Mouse (Mus musculus): ENCODE measurements around the gene Rad9b. TPM values are rescaled to one million over a fixed set of nuclear protein-coding genes. Genes with fewer than 3 reads are reported as not detected.
"Not testable (repeated sequence)": the region's sequence is repeated elsewhere in the genome, so short reads cannot be mapped to it uniquely, and the experiment has no call there.

The Rad9b gene
- polyA plus RNA-seq, 1 experiment from 2014 or later: 16.2 TPM

GRCm38 (mm10) chr5:122318976-122319375 lies 35.1 kb downstream of the Rad9b start:
- H3K4me3 ChIP-seq (replicated peaks; ENCODE audit: low read length); H3K27ac ChIP-seq; H3K27me3 ChIP-seq (ENCODE audit: control insufficient read depth, insufficient read depth, low read length); DNase-seq (ENCODE audit: low spot score); H3K4me2 ChIP-seq (replicated peaks); H3K9me3 ChIP-seq (ENCODE audit: control insufficient read depth, low read length); H3K4me1 ChIP-seq (replicated peaks; ENCODE audit: control insufficient read depth, insufficient read depth, low read length); ATAC-seq (ENCODE audit: low FRiP score); H3K9ac ChIP-seq: not testable (repeated sequence)
- 75% methylated on average over 3 of the region's 3 CpGs for WGBS
- H3K36me3 ChIP-seq (replicated peaks; ENCODE audit: control insufficient read depth, insufficient read depth): peaks cover 42% of the 10 kb centered on the region

GRCm38 (mm10) chr5:122318100-122318499 lies 35.9 kb downstream of the Rad9b start:
- Histone ChIP-seq H3K4me3 (replicated peaks; ENCODE audit: low read length) (no peak overlapping the region), H3K27ac (no peak overlapping the region), H3K4me1 (replicated peaks; ENCODE audit: control insufficient read depth, insufficient read depth, low read length) (no peaks in the 10 kb centered on the region), H3K4me2 (replicated peaks) (no peak overlapping the region), H3K36me3 (replicated peaks; ENCODE audit: control insufficient read depth, insufficient read depth) (peaks cover 43% of the 10 kb centered on the region), H3K9ac (no peak overlapping the region), H3K27me3 (ENCODE audit: control insufficient read depth, insufficient read depth, low read length) (no peaks in the 10 kb centered on the region), H3K9me3 (ENCODE audit: control insufficient read depth, low read length) (no peaks in the 10 kb centered on the region)
- DNase-seq (ENCODE audit: low spot score) (no peak), ATAC-seq (ENCODE audit: low FRiP score) (no peak)
- WGBS: 73% methylated on average over 3 of the region's 3 CpGs

DNA sequence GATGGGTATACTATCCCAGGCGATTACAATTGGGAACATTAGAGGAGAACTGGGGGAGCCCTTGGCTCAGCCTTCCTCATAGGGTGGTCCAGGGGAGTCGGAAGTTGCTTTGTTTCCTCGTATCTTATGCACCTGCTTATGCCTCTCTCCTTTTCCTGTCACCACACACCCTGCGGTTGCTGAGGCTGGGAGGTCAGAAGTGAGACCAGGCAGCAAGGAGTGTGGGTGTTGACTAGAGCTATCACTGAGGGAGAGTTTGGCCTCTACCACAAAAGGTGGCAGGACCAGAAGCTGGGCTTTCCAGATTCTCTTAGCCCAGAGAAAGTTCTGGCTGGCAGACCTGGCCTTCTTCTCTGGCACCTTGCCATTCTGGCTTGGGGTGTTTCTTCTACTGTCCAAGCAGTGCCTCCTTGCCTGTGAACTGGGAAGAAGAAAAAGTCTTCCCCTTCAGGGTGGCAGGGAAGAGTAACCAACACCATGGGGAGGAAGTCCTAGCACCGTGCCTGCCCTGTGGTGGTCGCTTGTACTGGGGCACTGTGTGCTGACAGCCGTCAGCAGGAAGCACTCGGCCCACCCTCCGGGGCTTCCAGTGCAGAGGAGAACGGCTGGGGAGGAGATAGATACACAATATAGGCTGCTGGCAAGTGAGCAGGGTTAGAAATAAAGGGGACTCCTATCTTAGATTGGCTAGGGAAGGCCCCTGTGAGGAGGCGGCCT lies 36.5 kb downstream of the Rad9b start:
- Histone ChIP-seq H3K4me2 (replicated peaks) (no peak overlapping the region), H3K4me3 (replicated peaks; ENCODE audit: low read length) (no peak overlapping the region), H3K36me3 (replicated peaks; ENCODE audit: control insufficient read depth, insufficient read depth) (peaks cover 43% of the 10 kb centered on the region), H3K9me3 (ENCODE audit: control insufficient read depth, low read length) (no peaks in the 10 kb centered on the region), H3K27ac (no peak overlapping the region), H3K9ac (no peak overlapping the region), H3K4me1 (replicated peaks; ENCODE audit: control insufficient read depth, insufficient read depth, low read length) (no peaks in the 10 kb centered on the region), H3K27me3 (ENCODE audit: control insufficient read depth, insufficient read depth, low read length) (no peaks in the 10 kb centered on the region)
- DNase-seq (ENCODE audit: low spot score) (no peak), ATAC-seq (ENCODE audit: low FRiP score) (no peak)
- WGBS: 79% methylated on average over 11 of the region's 11 CpGs

DNA sequence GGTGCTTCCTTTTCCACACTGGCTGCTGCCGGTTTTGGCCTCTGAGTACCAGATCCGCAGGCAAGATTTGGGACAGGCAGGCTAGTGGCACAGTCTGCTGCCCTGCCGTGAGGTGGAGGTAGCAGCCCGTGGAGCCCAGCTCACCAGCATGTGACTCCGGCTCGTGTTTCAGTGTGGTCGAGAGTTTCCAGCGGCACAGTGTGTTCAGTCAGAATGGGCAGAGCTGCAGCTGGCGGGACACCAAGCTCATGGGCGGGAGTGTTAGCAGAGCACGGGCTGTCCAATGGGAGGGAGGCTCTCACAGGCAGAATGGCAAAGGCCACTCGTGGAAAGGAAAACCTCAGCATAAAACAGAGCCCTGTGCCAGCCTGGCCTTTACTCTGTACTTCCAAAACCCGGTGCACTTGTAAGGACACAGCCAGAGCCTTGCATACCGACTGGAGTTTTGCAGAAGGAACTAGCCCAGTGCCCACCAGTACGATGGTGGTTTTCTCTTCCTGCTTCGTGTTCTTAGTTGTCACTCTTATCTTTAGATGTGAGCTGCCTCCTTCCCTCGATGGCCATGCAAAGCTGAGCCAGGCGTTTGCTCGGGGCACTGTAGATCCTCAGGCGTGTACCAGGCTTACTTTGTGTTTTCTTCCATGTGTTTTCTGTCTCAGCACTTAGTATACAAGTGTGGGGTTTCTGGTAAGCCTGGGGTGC lies 38.9 kb downstream of the Rad9b start:
- peaks cover 42% of the 10 kb centered on the region for H3K36me3 ChIP-seq (replicated peaks; ENCODE audit: control insufficient read depth, insufficient read depth)
- no peaks in the 10 kb centered on the region for H3K27me3 ChIP-seq (ENCODE audit: control insufficient read depth, insufficient read depth, low read length)
- no peak overlapping the region for H3K4me3 ChIP-seq (replicated peaks; ENCODE audit: low read length)
- no peaks in the 10 kb centered on the region for H3K9me3 ChIP-seq (ENCODE audit: control insufficient read depth, low read length)
- no peaks in the 10 kb centered on the region for H3K4me1 ChIP-seq (replicated peaks; ENCODE audit: control insufficient read depth, insufficient read depth, low read length)
- 75% methylated on average over 20 of the region's 20 CpGs for WGBS
- no peak overlapping the region for H3K9ac ChIP-seq
- H3K4me2 ChIP-seq (replicated peaks): no peak overlapping the region
- ATAC-seq (ENCODE audit: low FRiP score) (no peak), DNase-seq (ENCODE audit: low spot score) (peak; percentile 29)
- no peak overlapping the region for H3K27ac ChIP-seq

DNA sequence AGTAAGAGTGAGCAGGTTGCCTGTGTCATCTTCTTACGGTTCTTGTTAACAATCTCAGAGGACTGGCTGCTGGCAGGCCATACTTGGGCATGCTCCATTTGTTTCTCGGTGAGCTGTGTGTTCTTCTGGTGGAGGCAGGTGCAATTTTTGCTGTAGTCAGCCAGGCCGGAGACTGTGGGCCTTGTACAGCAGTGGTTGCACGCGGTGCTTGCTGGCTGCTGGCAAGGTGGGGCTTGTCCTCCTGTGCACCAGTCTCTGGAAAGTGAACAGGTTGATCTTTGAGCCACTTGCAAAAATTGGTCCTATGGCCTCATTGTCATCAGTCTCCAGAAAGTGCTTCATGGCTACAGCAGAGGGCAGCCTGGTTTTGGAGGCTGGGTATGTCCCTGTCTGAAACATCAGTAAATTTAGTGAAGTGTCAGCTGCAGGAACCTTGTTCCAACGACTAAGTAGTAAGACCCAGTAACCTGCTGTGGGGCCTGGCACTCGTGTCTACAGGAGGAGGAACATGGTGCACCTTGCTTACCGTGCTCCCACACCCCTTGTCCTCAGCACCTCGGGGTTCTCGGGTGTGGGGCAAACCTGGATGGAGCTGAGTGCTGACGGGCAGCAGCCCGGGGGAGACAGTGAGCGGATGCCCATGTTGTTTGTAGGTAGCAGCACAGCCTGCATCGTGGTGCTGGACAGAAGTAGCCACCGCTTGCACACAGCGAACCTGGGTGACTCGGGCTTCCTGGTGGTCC lies 40.9 kb downstream of the Rad9b start:
- no peak overlapping the region for H3K4me3 ChIP-seq (replicated peaks; ENCODE audit: low read length)
- no peaks in the 10 kb centered on the region for H3K4me1 ChIP-seq (replicated peaks; ENCODE audit: control insufficient read depth, insufficient read depth, low read length)
- WGBS: 88% methylated on average over 17 of the region's 17 CpGs
- H3K9ac ChIP-seq: no peak overlapping the region
- peaks cover 45% of the 10 kb centered on the region for H3K36me3 ChIP-seq (replicated peaks; ENCODE audit: control insufficient read depth, insufficient read depth)
- H3K27me3 ChIP-seq (ENCODE audit: control insufficient read depth, insufficient read depth, low read length): no peaks in the 10 kb centered on the region
- H3K4me2 ChIP-seq (replicated peaks): no peak overlapping the region
- DNase-seq (ENCODE audit: low spot score) (no peak), ATAC-seq (ENCODE audit: low FRiP score) (no peak)
- no peak overlapping the region; the same call in 1 of the 2 replicates for H3K27ac ChIP-seq
- H3K9me3 ChIP-seq (ENCODE audit: control insufficient read depth, low read length): no peaks in the 10 kb centered on the region

- H3K9ac ChIP-seq: no peak overlapping the region
- peaks cover 45% of the 10 kb centered on the region for H3K36me3 ChIP-seq (replicated peaks; ENCODE audit: control insufficient read depth, insufficient read depth)
- H3K9me3 ChIP-seq (ENCODE audit: control insufficient read depth, low read length): no peaks in the 10 kb centered on the region
- peak overlapping the region; percentile 34; the same call in 1 of the 2 replicates for H3K27ac ChIP-seq
- H3K4me3 ChIP-seq (replicated peaks; ENCODE audit: low read length): no peak overlapping the region
- ATAC-seq (ENCODE audit: low FRiP score) (no peak), DNase-seq (ENCODE audit: low spot score) (no peak)
- H3K4me1 ChIP-seq (replicated peaks; ENCODE audit: control insufficient read depth, insufficient read depth, low read length): no peaks in the 10 kb centered on the region
- WGBS: 91% methylated on average over 4 of the region's 4 CpGs
- H3K27me3 ChIP-seq (ENCODE audit: control insufficient read depth, insufficient read depth, low read length): no peaks in the 10 kb centered on the region
- no peak overlapping the region for H3K4me2 ChIP-seq (replicated peaks)
Measured at GRCm38 (mm10) chr5:122312346-122312745, 41.7 kb downstream of the Rad9b start.

DNA sequence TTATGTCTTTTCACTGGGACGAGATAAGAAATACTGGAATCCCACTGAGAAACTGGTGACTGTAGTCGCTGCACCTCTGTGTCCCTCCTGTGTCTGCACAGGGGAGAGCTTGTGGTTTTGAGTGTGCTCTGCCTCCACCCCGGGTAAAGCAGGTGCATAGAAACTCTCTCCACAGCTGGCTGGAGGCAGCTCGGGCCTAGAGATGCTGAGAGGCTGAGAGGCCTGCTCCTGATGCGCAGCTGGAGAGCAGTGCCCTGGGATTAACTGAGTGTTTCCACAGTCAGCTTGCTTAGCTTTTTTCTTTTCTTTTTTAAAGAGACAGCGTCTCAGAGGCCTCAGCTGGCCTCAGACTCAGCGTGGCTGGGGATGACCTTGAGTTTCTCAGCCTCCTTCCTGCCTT lies 42.3 kb downstream of the Rad9b start:
- no peaks in the 10 kb centered on the region for H3K4me1 ChIP-seq (replicated peaks; ENCODE audit: control insufficient read depth, insufficient read depth, low read length)
- no peak overlapping the region for H3K4me2 ChIP-seq (replicated peaks)
- ATAC-seq (ENCODE audit: low FRiP score): no peak
- no peak overlapping the region for H3K27ac ChIP-seq
- peaks cover 39% of the 10 kb centered on the region for H3K36me3 ChIP-seq (replicated peaks; ENCODE audit: control insufficient read depth, insufficient read depth)
- DNase-seq (ENCODE audit: low spot score): no peak
- no peak overlapping the region for H3K9ac ChIP-seq
- 61% methylated on average over 7 of the region's 7 CpGs for WGBS
- H3K4me3 ChIP-seq (replicated peaks; ENCODE audit: low read length): no peak overlapping the region
- H3K9me3 ChIP-seq (ENCODE audit: control insufficient read depth, low read length): no peaks in the 10 kb centered on the region
- no peaks in the 10 kb centered on the region for H3K27me3 ChIP-seq (ENCODE audit: control insufficient read depth, insufficient read depth, low read length)

DNA sequence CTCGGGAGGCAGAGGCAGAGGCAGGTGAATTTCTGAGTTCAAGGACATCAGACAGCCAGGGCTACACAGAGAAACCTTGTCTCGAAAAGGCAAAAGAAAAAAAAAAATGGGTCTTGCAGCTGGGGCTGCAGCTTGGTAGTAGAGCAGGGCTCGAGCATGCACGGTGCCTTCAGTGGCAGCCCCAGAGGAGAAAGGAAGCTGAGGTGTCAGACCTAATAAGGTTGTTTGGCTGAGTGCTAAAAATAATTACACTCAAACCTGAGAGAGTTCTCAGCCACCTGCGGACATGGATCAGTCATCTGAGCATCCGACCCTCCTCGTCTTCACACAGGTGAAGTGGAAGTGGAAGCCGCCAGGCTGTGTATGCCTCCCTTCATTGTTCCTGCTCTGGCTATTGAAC lies 43.3 kb downstream of the Rad9b start:
- 85% methylated on average over 8 of the region's 8 CpGs for WGBS

DNA sequence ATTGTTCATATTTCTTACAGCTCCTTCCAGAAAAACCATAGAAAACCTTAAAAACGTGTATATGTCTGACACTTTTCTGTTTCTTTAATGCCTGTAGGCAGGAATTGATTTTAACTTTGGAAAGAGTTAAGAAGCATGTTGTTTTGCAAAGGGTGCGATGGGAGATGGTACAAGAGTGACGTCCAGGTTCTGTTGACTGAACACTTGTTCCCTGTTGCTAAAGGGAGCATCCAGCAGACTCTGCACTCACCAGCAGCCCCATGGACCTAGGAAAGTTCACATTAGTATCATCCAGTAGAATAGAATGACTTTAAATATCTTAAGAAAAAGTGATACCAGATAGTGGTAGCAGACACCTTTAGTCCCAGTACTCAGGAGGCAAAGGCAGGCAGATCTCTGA lies 47.5 kb downstream of the Rad9b start:
- WGBS: 89% methylated on average over 3 of the region's 3 CpGs

More for the DNA sequence above, 43.3 kb downstream of the Rad9b start:
- no peak for ATAC-seq (ENCODE audit: low FRiP score)
- H3K27me3 ChIP-seq (ENCODE audit: control insufficient read depth, insufficient read depth, low read length): no peaks in the 10 kb centered on the region
- H3K9ac ChIP-seq: no peak overlapping the region
- no peaks in the 10 kb centered on the region for H3K4me1 ChIP-seq (replicated peaks; ENCODE audit: control insufficient read depth, insufficient read depth, low read length)
- H3K4me3 ChIP-seq (replicated peaks; ENCODE audit: low read length): no peak overlapping the region
- no peak for DNase-seq (ENCODE audit: low spot score)
- no peaks in the 10 kb centered on the region for H3K9me3 ChIP-seq (ENCODE audit: control insufficient read depth, low read length)
- H3K36me3 ChIP-seq (replicated peaks; ENCODE audit: control insufficient read depth, insufficient read depth): peaks cover 35% of the 10 kb centered on the region
- no peak overlapping the region for H3K4me2 ChIP-seq (replicated peaks)
- no peak overlapping the region for H3K27ac ChIP-seq

More for the DNA sequence above, 47.5 kb downstream of the Rad9b start:
- Histone ChIP-seq H3K27me3 (ENCODE audit: control insufficient read depth, insufficient read depth, low read length) (no peaks in the 10 kb centered on the region), H3K9me3 (ENCODE audit: control insufficient read depth, low read length) (no peaks in the 10 kb centered on the region), H3K4me1 (replicated peaks; ENCODE audit: control insufficient read depth, insufficient read depth, low read length) (peaks cover 4% of the 10 kb centered on the region; the same call in 1 of the 2 replicates), H3K27ac (no peak overlapping the region), H3K4me3 (replicated peaks; ENCODE audit: low read length) (no peak overlapping the region), H3K9ac (no peak overlapping the region), H3K4me2 (replicated peaks) (no peak overlapping the region), H3K36me3 (replicated peaks; ENCODE audit: control insufficient read depth, insufficient read depth) (peaks cover 17% of the 10 kb centered on the region)
- DNase-seq (ENCODE audit: low spot score) (no peak), ATAC-seq (ENCODE audit: low FRiP score) (no peak)

All from hindbrain, embryonic 14.5 days (tissue).